Mouse (Mus musculus): ENCODE measurements around the gene Ppm1a. TPM values are rescaled to one million over a fixed set of nuclear protein-coding genes. Genes with fewer than 3 reads are reported as not detected.

Ppm1a gene
- 100 to 1,000 TPM; 236 to 240 TPM for total RNA-seq (2021)

DNA sequence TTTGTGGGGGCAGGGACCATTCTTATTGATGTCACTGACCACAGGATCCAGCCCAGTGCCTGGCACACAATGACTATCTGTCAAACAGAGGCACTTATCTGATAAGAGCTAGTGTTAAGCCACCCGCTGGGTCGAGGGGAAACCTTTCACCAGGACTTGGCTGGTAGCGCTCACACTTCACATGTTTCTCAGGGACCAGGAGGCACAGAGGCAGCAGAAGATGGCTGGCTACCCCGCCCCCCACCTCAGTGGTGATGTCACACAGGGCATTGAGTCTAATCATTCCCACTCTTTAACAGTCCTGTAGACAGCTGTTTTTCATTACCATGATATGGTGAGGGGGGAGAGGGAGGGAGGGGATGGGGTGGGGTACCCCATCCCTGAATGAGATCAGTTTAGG is at the start of gene Ppm1a:
Gene Ppm1a, plus strand, starts transcription at position 370 of the 400 bp plus-strand sequence.
- DNase-seq: no peak

DNA sequence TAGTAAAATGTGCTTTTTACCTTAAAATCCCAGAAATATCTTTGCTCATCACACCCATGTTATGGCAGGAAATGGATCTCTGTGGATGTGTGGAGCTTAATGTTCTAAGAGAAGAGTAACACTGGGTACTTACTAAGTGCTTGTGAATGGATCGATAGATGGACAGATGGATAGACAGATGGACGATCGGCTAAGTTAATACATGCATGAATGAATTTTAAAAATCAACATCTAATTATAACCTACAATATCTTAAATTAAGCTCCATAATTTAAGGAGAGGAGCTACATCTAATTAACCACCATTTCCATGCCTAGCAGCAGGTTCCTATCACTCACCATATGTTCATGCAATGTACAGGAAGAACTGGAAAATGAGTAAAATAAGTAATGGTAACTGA is 47.3 kb upstream of the Ppm1a start:
- DNase-seq: no peak

DNA sequence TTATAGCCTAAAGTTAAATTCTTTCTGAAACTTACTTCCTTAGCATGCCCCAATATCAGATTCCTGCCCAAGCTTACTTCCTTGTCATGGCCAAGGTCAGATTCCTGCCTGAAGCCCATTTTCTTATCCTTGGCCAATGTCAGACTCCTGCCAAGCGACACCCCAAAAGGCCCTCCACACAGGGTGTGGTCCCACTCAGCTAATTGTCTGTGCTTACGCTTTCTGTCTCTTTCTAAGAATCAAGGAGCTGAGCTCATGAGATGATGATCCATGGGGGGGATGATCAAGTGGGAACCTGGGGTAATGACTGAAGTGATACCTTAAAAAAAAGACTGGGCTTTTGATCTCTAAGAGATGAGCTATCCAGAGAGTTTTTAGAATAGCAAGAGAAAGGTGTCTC is 42.4 kb upstream of the Ppm1a start:
- DNase-seq: no peak

DNA sequence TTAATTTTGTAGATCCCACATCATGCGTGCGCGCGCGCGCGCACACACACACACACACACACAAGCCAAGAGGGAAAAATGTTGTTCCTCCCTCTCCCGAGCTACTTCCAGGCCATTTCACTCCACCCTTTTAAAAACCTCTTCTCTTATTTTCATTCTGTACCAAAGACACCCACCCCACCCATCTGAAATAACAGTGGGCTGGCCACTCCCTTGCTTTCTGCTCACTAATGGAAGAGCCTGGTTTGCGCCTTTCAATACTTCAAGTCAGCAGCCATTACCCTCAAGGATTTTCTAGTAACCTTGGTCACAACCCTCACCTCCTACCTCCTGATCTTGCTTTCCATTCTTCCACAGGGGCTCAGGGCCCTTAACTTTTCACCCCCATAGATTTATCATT is 41.4 kb upstream of the Ppm1a start:
- DNase-seq: no peak

- DNase-seq: no peak
These were observed 38.2 kb upstream of the Ppm1a start for GRCm38 (mm10) chr12:72719046-72719445.

GRCm38 (mm10) chr12:72719452-72720087 is 37.7 kb upstream of the Ppm1a start:
- no peak for DNase-seq

DNA sequence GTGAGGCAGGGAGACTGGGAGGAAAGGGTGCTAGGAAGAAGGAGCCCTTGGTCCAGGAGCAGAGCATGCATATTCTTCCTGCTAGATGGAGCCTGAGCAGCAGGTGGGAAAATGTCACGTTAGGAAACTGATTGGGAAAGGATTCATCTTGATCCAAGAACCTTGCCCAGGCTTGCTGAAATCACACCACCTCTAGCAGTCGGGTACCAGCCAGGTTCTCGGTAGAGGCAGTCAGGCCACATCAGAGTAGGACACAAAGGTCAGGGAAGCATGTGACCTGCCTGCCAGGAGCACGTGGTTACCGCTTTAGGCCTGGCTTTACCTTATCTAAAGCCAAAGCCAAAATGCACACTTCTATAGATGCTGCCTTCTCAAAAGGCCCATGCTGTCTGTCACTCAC is 35.5 kb upstream of the Ppm1a start:
- DNase-seq: no peak

DNA sequence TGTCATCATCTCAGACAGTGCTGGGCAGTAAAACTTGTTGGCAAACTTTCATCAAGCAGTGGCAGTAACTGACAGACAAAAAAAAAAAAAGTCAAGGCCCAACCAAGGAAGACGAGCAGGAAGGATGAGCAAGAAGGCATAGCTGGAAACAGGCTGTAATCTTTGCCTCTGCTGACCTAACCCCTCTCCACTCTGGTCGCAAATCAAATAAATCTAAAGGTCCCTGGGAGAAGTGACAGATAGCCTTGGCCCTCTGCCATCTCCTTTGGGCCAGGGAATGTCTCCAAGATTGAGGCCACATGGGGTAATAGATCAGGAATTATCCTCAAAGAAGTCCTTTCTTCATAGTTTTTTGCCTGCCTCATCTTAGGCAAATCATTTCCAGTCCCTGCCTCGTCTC is 33.3 kb upstream of the Ppm1a start:
- no peak for DNase-seq

DNA sequence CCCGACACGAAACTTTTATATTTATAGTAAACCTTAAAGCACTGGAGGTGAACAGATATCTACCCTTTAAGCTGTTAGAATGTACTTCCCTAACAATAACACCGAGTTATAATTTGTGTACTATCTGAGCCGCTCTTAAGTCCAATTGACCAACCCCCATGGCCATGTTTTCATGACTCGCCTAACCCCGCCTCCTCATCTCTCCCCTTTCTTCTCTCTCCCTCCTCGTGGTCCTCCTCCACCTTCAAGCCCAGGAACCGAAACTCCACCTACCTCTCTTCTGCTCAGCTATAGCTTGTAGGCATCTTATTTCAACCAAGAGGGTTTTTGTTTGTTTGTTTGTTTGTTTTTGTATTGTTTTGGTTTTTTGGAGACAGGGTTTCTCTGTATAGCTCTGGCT is 30.2 kb upstream of the Ppm1a start:
- no peak for DNase-seq

- DNase-seq: no peak
These were observed 29.6 kb upstream of the Ppm1a start for GRCm38 (mm10) chr12:72727611-72728010.

- DNase-seq: no peak
These were observed 23.1 kb upstream of the Ppm1a start for GRCm38 (mm10) chr12:72734112-72734511.

DNA sequence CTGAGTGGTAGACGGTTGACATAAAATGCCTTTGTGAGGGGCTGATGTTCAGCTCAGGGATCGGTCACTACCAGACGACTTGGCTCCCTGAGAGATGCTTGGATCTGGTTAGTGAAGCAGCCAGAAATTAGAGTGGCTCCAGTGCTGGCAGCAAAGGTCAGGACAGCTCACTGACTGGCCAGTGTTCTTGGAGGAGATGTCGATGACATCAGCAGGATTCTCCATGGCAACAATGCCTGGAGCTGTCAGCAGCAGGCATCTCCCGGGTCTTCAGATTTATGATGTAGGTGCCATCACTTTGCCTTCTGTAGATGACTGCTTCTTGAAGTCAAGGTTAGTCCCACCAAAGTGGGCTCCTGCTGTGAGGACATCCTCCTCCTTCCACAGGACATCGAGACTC is 16.1 kb upstream of the Ppm1a start:
- DNase-seq: no peak

DNA sequence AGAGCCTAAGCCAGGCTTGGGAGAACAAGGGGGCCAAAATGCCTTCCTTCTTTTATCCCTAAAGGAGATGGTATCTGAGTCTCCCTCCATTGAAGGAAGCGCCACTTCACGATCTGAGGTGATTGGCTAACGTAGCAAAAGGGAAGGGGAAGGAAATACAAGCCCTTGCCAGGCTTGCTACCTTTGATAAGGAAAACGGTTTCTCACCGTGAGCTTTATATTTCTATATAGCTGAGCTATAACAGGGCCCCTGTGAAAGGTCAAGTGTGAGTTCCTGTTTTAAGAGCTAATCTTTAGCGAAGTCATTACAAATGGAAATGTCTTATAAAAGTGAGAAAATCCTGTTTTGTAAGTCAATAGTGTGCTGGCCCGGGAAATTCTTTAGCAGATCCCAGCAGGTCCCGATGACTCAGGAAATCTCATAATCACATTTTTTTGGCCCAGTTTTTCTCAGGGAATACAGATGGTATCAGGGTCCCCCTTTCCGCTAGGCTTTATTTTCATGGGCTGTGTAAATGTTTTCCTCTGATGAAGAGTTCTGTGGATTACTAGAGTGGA is 12.4 kb upstream of the Ppm1a start:
- DNase-seq: no peak

- DNase-seq: no peak
These were observed 11.8 kb upstream of the Ppm1a start for GRCm38 (mm10) chr12:72745486-72745885.

GRCm38 (mm10) chr12:72748341-72748740 is 8.9 kb upstream of the Ppm1a start:
- no peak for DNase-seq

DNA sequence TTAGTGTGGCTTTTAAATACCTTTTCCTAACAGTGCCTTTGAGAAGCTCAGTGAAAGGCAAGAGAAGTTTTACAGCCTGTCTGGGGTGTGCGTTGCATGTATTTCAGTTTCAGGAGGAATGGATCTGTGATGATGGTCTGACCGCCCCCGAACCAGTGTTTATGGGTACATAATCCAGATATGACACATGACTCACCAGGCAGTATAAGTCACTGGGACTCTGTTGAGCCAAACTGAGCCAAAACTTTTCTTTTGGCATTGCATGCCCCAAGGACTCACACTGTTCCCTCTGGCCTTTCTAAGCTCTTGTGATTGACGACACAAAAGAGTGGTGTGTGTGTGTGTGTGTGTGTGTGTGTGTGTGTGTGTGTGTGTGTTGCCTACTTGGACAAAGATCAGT is 8.4 kb upstream of the Ppm1a start:
- no peak for DNase-seq

DNA sequence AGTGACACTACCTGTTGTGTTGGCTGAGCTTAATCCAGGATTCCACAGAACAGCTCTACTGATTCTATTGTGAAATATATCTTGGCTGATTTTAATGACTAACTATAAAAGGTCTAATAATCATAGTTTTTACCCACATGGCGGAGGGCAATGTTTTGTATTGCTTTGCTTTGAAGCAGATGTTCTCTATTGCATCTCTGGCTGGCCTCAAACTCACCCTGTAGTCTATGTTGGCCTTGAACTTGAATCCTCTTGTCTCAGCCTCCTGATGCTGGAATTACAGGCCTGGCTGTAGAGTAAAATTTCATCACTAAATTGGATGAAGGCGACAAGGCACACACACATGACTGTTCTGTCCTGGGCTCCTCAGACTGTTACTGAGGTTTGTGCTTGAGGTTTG is 7.8 kb upstream of the Ppm1a start:
- DNase-seq: no peak

- no peak for DNase-seq
These were observed 7.2 kb upstream of the Ppm1a start for GRCm38 (mm10) chr12:72750016-72750415.

GRCm38 (mm10) chr12:72750606-72751005 is 6.6 kb upstream of the Ppm1a start:
- DNase-seq: no peak

- DNase-seq: no peak
These were observed 341 bp downstream of the Ppm1a start for GRCm38 (mm10) chr12:72757596-72757995.

DNA sequence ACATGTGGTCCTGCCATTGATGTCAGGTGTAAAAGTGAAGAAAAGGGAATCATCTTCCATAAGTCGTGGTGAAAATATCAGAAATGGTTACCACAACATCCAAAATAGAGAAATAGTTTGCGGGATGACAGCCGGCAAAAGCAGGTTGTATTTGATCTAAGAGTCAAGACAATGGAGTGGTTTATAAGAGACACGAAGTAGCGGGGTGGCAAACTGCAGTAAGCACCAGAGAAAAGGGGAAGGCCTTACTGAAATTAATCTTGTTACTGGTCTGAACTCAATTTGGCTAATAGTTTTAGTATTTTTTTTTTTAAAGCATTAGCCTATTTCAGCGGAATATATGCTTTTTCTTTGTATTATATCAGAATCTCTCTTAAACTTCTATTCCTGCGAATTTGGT is 2.7 kb downstream of the Ppm1a start:
- DNase-seq: no peak

- DNase-seq: peak; percentile 89 to 90
These were observed 3.3 kb downstream of the Ppm1a start for GRCm38 (mm10) chr12:72760376-72761229.

DNA sequence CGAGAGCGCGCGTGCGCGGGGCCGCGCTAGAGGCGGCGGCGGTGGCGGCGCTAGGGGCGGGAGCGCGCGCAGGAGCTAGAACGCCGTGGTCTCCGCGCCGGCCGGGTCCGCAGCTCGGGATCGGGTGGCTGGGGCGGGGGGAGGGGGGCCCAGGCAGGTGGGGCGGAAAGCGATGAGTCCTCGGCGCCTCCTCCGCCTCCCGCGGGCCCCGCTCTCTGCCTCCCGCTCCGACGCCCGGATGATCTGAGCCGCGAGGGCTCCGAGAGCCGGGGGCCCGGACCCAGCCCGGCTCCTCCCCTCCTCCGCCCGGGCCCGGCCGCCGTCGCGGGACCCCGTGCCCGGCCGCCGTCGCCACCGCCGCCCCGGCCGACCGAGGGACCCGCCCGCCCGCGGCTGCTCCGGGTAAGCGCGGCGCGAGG is 4.0 kb downstream of the Ppm1a start:
- DNase-seq: no peak
